Mouse (Mus musculus) MEL (cell line): ENCODE results near the gene Afm. TPM values are rescaled to one million over a fixed set of nuclear protein-coding genes. Genes with fewer than 3 reads are reported as not detected.
A peak's percentile ranks its signal among the peaks of the same experiment; 100 is the strongest.

Experiments used
- DNase-seq: peaks from one replicate; pipeline ENCODE4 v3.0.0; 2011; ENCODE audit warnings: low read depth, low spot score
- H3K27ac ChIP-seq: 2 replicates; pipeline ENCODE4 v1.5.1; 2012; ENCODE audit warnings: low read depth, mild to moderate bottlenecking, control low read depth, low read length, moderate library complexity; ENCODE audit not compliant: control insufficient read depth
- H3K27me3 ChIP-seq, 2 experiments: fragments of 150-350 bp in 1 of 2; sonication (generic) in 1 of 2; 2 replicates each; pipeline ENCODE4 v1.6.1; 2012; ENCODE audit warnings: low read length in 2 of 2, mild to moderate bottlenecking in 2 of 2, improper control_type of control experiment in 1 of 2, moderate library complexity in 1 of 2; ENCODE audit not compliant: insufficient read depth in 2 of 2, control insufficient read depth in 1 of 2
- H3K36me3 ChIP-seq, 2 experiments: 2 replicates each; pipeline ENCODE4 v1.6.1; 2012 to 2014; ENCODE audit warnings: low read length in 2 of 2, improper control_type of control experiment in 1 of 2, inconsistent platforms in 1 of 2, mild to moderate bottlenecking in 1 of 2; ENCODE audit not compliant: insufficient read depth in 2 of 2, control insufficient read depth in 1 of 2
- H3K4me1 ChIP-seq, 2 experiments: fragments of 150-350 bp in 1 of 2; sonication (generic) in 1 of 2; 2 replicates each; pipeline ENCODE4 v1.6.1; 2012; ENCODE audit warnings: low read length in 2 of 2, improper control_type of control experiment in 1 of 2, mild to moderate bottlenecking in 1 of 2; ENCODE audit not compliant: insufficient read depth in 2 of 2, control insufficient read depth in 1 of 2
- H3K4me3 ChIP-seq, 2 experiments: fragments of 150-350 bp in 1 of 2; sonication (generic) in 1 of 2; 2 replicates each; pipeline ENCODE4 v1.5.1; 2012; ENCODE audit warnings: low read depth in 2 of 2, low read length in 2 of 2, mild to moderate bottlenecking in 2 of 2, moderate library complexity in 2 of 2, control low read depth in 1 of 2, improper control_type of control experiment in 1 of 2; ENCODE audit not compliant: control insufficient read depth in 1 of 2, insufficient read depth in 1 of 2
- H3K79me2 ChIP-seq: 2 replicates; pipeline ENCODE4 v1.6.1; 2012; ENCODE audit warnings: mild to moderate bottlenecking, low read length, moderate library complexity; ENCODE audit not compliant: control insufficient read depth, poor library complexity, insufficient read depth
- H3K9ac ChIP-seq: 2 replicates; pipeline ENCODE4 v1.6.1; 2012; ENCODE audit warnings: low read depth, mild to moderate bottlenecking, control low read depth, low read length, moderate library complexity; ENCODE audit not compliant: control insufficient read depth, poor library complexity, severe bottlenecking
- H3K9me3 ChIP-seq: fragments of 150-350 bp; sonication (generic); replicated peaks from 2 replicates; pipeline ENCODE4 v1.6.1; 2012; ENCODE audit warnings: mild to moderate bottlenecking, low read length, improper control_type of control experiment, moderate library complexity; ENCODE audit not compliant: insufficient read depth
- BHLHE40 ChIP-seq: IDR thresholded peaks from 2 replicates; pipeline ENCODE4 v1.6.1; 2012; ENCODE audit warnings: low read depth, mild to moderate bottlenecking, inconsistent platforms, low read length, improper control_type of control experiment, borderline replicate concordance
- CHD1 ChIP-seq: IDR thresholded peaks from 2 replicates; pipeline ENCODE4 v1.6.1; 2012; ENCODE audit warnings: low read depth, mild to moderate bottlenecking, inconsistent platforms, low read length, improper control_type of control experiment
- CTCF ChIP-seq, 3 experiments: IDR thresholded peaks in 2 of 3; conservative IDR thresholded peaks in 1 of 3; 2 replicates each; pipeline ENCODE4 v1.5.1; 2011 to 2012; ENCODE audit warnings: low read length in 3 of 3, low read depth in 2 of 3, mild to moderate bottlenecking in 2 of 3, improper control_type of control experiment in 1 of 3, inconsistent platforms in 1 of 3, mixed read lengths in 1 of 3, moderate library complexity in 1 of 3; ENCODE audit not compliant: control insufficient read depth in 1 of 3, insufficient read depth in 1 of 3, poor library complexity in 1 of 3, severe bottlenecking in 1 of 3
- E2F4 ChIP-seq: IDR thresholded peaks from 2 replicates; pipeline ENCODE4 v1.6.1; 2011; ENCODE audit warnings: low read depth, low read length, improper control_type of control experiment, borderline replicate concordance
- HCFC1 ChIP-seq: IDR thresholded peaks from 2 replicates; pipeline ENCODE4 v1.6.1; 2012; ENCODE audit warnings: low read depth, mild to moderate bottlenecking, inconsistent platforms, low read length, improper control_type of control experiment, moderate library complexity
- JUND ChIP-seq: IDR thresholded peaks from 2 replicates; pipeline ENCODE4 v1.6.1; 2011; ENCODE audit warnings: low read depth, mild to moderate bottlenecking, improper control_type of control experiment, low read length
- MAX ChIP-seq: IDR thresholded peaks from 2 replicates; pipeline ENCODE4 v1.6.1; 2011; ENCODE audit warnings: low read length, improper control_type of control experiment
- MYB ChIP-seq: IDR thresholded peaks from 2 replicates; pipeline ENCODE4 v1.6.1; 2011; ENCODE audit warnings: mild to moderate bottlenecking, low read depth, low read length, improper control_type of control experiment
- NELFE ChIP-seq: IDR thresholded peaks from 2 replicates; pipeline ENCODE4 v1.6.1; 2011; ENCODE audit warnings: low read depth, low read length, improper control_type of control experiment
- NRF1 ChIP-seq: IDR thresholded peaks from 2 replicates; pipeline ENCODE4 v1.6.1; 2014; ENCODE audit warnings: low read depth, mild to moderate bottlenecking, inconsistent platforms, low read length, improper control_type of control experiment, moderate library complexity; ENCODE audit not compliant: poor library complexity, insufficient read depth, severe bottlenecking
- POLR2AphosphoS5 ChIP-seq: IDR thresholded peaks from 2 replicates; pipeline ENCODE4 v1.6.1; 2012; ENCODE audit warnings: low read depth, borderline replicate concordance, mild to moderate bottlenecking, inconsistent platforms, low read length, moderate library complexity, mixed read lengths
- RAD21 ChIP-seq: IDR thresholded peaks from 2 replicates; pipeline ENCODE4 v1.6.1; 2011; ENCODE audit warnings: mild to moderate bottlenecking, low read depth, low read length, improper control_type of control experiment
- SMC3 ChIP-seq: IDR thresholded peaks from 2 replicates; pipeline ENCODE4 v1.6.1; 2011; ENCODE audit warnings: low read depth, low read length, improper control_type of control experiment
- TBP ChIP-seq: IDR thresholded peaks from 2 replicates; pipeline ENCODE4 v1.8.0; 2011; ENCODE audit warnings: low read depth, low read length, improper control_type of control experiment
- TCF12 ChIP-seq: IDR thresholded peaks from 2 replicates; pipeline ENCODE4 v1.6.1; 2014; ENCODE audit warnings: low read depth, mild to moderate bottlenecking, inconsistent platforms, low read length, improper control_type of control experiment, moderate library complexity
- UBTF ChIP-seq: IDR thresholded peaks from 2 replicates; pipeline ENCODE4 v1.6.1; 2012; ENCODE audit warnings: low read depth, mild to moderate bottlenecking, inconsistent platforms, low read length, improper control_type of control experiment, moderate library complexity, borderline replicate concordance; ENCODE audit not compliant: insufficient read depth
- ZKSCAN1 ChIP-seq: IDR thresholded peaks from 2 replicates; pipeline ENCODE4 v1.6.1; 2012; ENCODE audit warnings: low read depth, mild to moderate bottlenecking, inconsistent platforms, low read length, improper control_type of control experiment, moderate library complexity
- ZNF384 ChIP-seq: IDR thresholded peaks from 2 replicates; pipeline ENCODE4 v1.6.1; 2012; ENCODE audit warnings: low read depth, mild to moderate bottlenecking, inconsistent platforms, low read length, improper control_type of control experiment
- polyA plus RNA-seq, 2 experiments: library from polyadenylated mRNA; stranded (reverse) in 1 of 2; unstranded in 1 of 2; fragments of >175 nt in 1 of 2; fragments of >200 nt in 1 of 2; gene quantifications; 2 replicates each; pipeline versions ENCODE4 v1.2.1 to v1.2.4; 2012; ENCODE audit warnings: low replicate concordance in 2 of 2, low read depth in 1 of 2; ENCODE audit not compliant: insufficient read length in 2 of 2, insufficient read depth in 1 of 2, missing spikeins in 1 of 2
- total RNA-seq: library from RNA; depleted of rRNA; stranded (reverse); fragments of 300-350 nt; gene quantifications from 2 replicates; pipeline ENCODE4 v1.2.3, GENCODE M21; 2012

The Afm gene
- total and polyA plus RNA-seq, 3 experiments: not detected

GRCm38 (mm10) chr5:90561721-90562275 is 43.1 kb downstream of the Afm start:
- H3K27ac ChIP-seq: no peak overlapping the region
- H3K36me3 ChIP-seq: no peaks in the 10 kb centered on the region
- TF ChIP-seq NELFE (no peak), E2F4 (no peak), RAD21 (no peak), SMC3 (no peak), UBTF (no peak), HCFC1 (no peak), ZNF384 (no peak), TCF12 (no peak), POLR2AphosphoS5 (no peak), NRF1 (no peak), JUND (no peak), MAX (no peak), CTCF (IDR thresholded peaks at IDR 0.05 in 2 of 3, conservative IDR thresholded peaks at IDR 0.05 in 1 of 3; ENCODE audit: control insufficient read depth in 1 of 3, insufficient read depth in 1 of 3, low read depth in 2 of 3, low read length in 3 of 3, poor library complexity in 1 of 3, severe bottlenecking in 1 of 3) (no peak), CHD1 (no peak), BHLHE40 (no peak), TBP (no peak)
- peaks cover 0 to 5% of the 10 kb centered on the region in 2 experiments; a peak in 1 of 4 replicates for H3K4me1 ChIP-seq
- no peaks in the 10 kb centered on the region for H3K27me3 ChIP-seq
- no peaks in the 10 kb centered on the region for H3K79me2 ChIP-seq
- H3K4me3 ChIP-seq: no peak overlapping the region
- no peak overlapping the region for H3K9ac ChIP-seq
- DNase-seq: no peak
- H3K9me3 ChIP-seq: no peaks in the 10 kb centered on the region

- H3K79me2 ChIP-seq: no peaks in the 10 kb centered on the region
- no peak overlapping the region for H3K27ac ChIP-seq
- TF ChIP-seq JUND (no peak), ZKSCAN1 (no peak), MYB (no peak)
- H3K27me3 ChIP-seq: no peaks in the 10 kb centered on the region
- no peaks in the 10 kb centered on the region for H3K9me3 ChIP-seq
- H3K4me1 ChIP-seq: peaks cover 2 to 8% of the 10 kb centered on the region in 2 experiments; a peak in 3 of 4 replicates
- peak overlapping the region in 1 of 2 experiments; percentile 20; a peak in 1 of 4 replicates for H3K4me3 ChIP-seq
- peak; percentile 10 for DNase-seq
- H3K9ac ChIP-seq: no peak overlapping the region
- H3K36me3 ChIP-seq: no peaks in the 10 kb centered on the region
Measured at GRCm38 (mm10) chr5:90562880-90563279, 44.1 kb downstream of the Afm start.
